Mouse (Mus musculus) gonadal fat pad, adult 2 months (tissue): ENCODE data around the gene Rnf224. TPM values are rescaled to one million over a fixed set of nuclear protein-coding genes. Genes with fewer than 3 reads are reported as not detected.

Source experiments
- DNase-seq: peaks from one replicate; pipeline ENCODE4 v3.0.0-alpha.2; 2012; ENCODE audit warnings: low read depth
- polyA plus RNA-seq: library from polyadenylated mRNA; depleted of rRNA; stranded (reverse); fragments of >200 nt; gene quantifications from 2 replicates; pipeline ENCODE4 v1.2.3, GENCODE M21; 2012; rRNA removed

The Rnf224 gene
- polyA plus RNA-seq, 1 experiment: 0.04 TPM

DNA sequence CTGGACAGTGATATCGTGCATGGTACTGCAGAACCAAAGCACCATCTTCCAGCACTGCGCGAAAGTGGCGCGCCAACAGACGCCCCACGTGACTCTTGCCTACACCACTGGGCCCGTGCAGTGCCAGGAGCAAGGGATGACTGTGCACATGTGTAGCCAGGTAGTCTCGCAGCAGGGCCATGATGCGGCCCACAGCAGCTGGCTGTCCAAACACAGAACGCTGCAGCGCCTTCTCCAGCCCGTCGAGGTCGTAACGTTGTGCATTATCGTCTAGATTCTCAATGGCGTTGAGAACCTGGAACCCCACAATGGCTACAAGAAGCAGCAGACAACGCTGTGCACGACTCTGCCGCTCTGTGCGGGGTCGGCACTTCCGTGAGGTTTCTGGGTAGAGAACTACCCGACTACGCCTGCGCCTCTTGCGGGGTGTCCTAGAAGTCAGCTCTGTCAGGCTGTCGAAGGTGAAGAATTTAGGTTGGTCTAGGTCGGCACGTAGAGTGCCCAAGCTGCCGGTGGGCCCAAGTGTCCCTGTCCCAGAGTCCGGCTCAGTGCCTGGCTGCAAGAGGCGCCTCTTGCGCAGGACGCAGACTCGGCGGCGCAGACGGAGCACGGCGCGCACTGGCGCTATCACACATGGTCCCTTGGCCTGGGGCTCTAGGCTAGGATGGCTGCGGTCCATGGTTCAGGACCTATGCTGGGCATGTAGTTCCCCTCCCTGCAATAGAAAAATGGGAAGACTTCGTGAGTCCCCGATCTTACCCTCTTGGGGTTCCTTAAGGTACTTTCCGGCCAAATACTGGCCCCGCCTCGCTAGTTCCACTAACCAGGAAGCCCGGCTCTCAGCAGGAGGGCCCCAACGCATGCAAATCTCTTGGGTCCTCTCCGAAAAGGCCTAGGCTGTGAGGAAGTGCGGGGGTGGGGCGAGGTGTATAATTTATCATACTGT, 41.1 kb downstream of the Rnf224 start:
- no peak for DNase-seq

DNA sequence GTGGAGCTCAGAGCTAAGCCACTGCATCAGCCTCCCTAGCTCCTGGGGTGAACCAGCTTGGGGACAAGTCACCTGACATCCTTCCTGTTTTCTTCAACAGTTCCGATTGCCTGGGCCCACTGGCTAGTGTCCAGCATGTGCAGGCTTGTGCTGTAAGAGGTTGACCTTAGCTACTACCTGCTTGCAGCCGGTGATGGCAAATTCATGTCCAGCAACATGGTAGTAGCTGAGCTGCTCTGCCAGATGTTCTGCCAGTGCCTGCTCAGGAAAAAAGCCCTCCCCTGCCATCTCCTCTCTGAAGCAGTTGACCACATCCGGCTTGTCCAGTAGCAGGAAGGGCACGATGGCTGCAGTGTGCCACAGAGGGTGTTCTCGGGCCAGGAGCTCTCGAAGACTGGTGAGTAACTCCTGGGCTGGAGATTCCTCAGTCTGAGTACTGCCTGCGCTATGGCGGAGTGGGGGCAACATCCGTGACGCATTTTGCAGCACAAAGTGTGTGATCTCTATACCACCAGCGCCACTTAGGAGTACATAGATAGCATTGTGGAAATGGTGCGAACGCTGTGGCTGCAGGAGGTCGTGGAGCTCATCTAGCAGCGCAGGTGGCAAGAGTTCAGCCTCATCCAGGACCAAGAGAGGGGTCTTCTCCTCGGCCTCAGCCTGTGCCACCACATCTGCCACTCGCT, 42.0 kb downstream of the Rnf224 start:
- no peak for DNase-seq

DNA sequence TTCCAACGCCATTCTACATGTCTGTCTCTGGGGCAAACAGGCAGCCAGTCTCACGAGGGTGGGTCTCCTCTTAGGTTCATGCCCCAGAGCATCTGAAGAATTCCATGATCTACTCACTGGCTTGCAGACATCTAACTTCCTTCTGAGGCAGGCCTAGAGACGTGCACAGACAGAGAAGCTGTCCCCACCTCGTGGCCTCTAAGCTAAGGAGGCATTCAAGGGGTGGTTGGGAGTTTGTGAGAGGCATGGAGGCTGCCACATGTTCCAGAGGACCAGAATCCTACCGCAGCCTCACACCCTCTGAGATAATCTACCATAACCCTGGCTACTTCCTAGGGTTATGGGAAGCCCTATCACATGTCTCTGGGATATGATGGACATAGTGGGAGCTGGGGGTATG, 42.6 kb downstream of the Rnf224 start:
- DNase-seq: no peak

DNA sequence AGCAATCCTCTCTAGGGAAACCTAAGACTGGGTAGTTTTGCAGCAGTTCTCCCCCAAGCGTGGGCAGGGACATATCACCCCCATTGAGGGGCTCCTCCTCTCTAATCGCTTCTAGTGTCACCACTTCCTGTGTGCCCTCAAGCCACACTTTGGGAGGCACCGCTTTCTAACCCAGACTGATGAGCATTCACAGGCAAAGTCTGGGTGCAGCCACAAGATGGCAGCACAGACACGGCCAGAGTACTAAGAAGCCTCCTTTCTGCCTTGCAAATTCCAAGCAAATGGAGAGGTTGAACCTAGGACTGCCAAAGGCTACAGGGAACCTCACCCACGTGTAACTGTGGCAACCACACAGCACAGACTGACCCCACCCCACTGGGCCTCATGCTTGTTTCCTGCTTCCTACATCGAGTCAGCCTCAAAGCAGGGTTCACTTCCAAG, 43.2 kb downstream of the Rnf224 start:
- DNase-seq: no peak

DNA sequence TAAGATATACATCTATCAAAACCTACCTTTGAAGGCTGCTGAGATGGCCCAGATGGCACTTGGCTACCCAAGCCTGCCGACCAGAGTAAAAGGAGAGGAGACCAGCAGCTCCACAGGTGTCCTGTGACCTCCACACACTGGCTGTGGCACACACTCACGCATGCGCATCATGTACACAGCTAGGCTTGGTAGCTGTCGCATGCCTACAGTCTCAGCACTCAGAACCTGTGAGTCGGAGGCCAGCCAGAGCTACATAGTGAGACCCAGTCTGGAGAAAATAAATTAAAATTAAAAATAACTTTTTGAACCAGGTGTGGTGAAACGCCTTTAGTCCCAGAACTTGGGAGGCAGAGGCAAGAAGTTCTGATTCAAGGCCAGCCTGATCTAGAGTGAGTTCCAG, 48.7 kb downstream of the Rnf224 start:
- no peak for DNase-seq

GRCm38 (mm10) chr2:25186575-25186930, 50.0 kb downstream of the Rnf224 start:
- no peak for DNase-seq

GRCm38 (mm10) chr2:25185625-25186574, 50.7 kb downstream of the Rnf224 start:
- DNase-seq: no peak

GRCm38 (mm10) chr2:25184496-25184895, 52.1 kb downstream of the Rnf224 start:
- DNase-seq: no peak

Other genes with a start within 250 kb of the Rnf224 start
- 272 and 279 TPM in 2 replicates for gene Nsmf, start 182.4 kb downstream of the Rnf224 start, polyA plus RNA-seq
- 1.8 and 2.3 TPM in 2 replicates for gene Entpd8, start 156.5 kb downstream of the Rnf224 start, polyA plus RNA-seq
- 0.30 and 0.34 TPM in 2 replicates for gene Noxa1, start 141.6 kb downstream of the Rnf224 start, polyA plus RNA-seq
- gene Nrarp, start 56.0 kb downstream of the Rnf224 start, polyA plus RNA-seq: 16.6 and 20.4 TPM in 2 replicates
- 41.2 and 42.5 TPM in 2 replicates for gene Tor4a, start 39.9 kb downstream of the Rnf224 start, polyA plus RNA-seq
- 57.5 and 77.6 TPM in 2 replicates for gene Nelfb, start 25.3 kb downstream of the Rnf224 start, polyA plus RNA-seq
- gene Stpg3, start 22.1 kb downstream of the Rnf224 start, polyA plus RNA-seq: 0.74 and 0.93 TPM in 2 replicates
- 1.8 and 3.4 TPM in 2 replicates for gene Fam166a, start 18.0 kb downstream of the Rnf224 start, polyA plus RNA-seq
- 468 and 584 TPM in 2 replicates for gene Tubb4b, start 12.1 kb downstream of the Rnf224 start, polyA plus RNA-seq
- not detected in 2 replicates for gene Slc34a3, start 2.4 kb downstream of the Rnf224 start, polyA plus RNA-seq
- 9.0 and 13.9 TPM in 2 replicates for gene Rnf208, start 5.5 kb upstream of the Rnf224 start, polyA plus RNA-seq
- 0.19 and 0.59 TPM in 2 replicates for gene Cysrt1, start 5.7 kb upstream of the Rnf224 start, polyA plus RNA-seq
- 23.2 and 23.7 TPM in 2 replicates for gene AL732309.1, start 10.1 kb upstream of the Rnf224 start, polyA plus RNA-seq
- 63.3 and 66.2 TPM in 2 replicates for gene Tmem203, start 18.7 kb upstream of the Rnf224 start, polyA plus RNA-seq
- 11.4 and 20.5 TPM in 2 replicates for gene Tprn, start 25.8 kb upstream of the Rnf224 start, polyA plus RNA-seq
- 44.6 and 56.3 TPM in 2 replicates for gene Ssna1, start 35.7 kb upstream of the Rnf224 start, polyA plus RNA-seq
- 119 and 122 TPM in 2 replicates for gene Anapc2, start 35.7 kb upstream of the Rnf224 start, polyA plus RNA-seq
- gene Tmem210, start 51.4 kb upstream of the Rnf224 start, polyA plus RNA-seq: 1.4 and 2.0 TPM in 2 replicates
- gene Lrrc26, start 53.1 kb upstream of the Rnf224 start, polyA plus RNA-seq: 5.1 and 7.0 TPM in 2 replicates
- 0.12 and 0.15 TPM in 2 replicates for gene Grin1, start 82.4 kb upstream of the Rnf224 start, polyA plus RNA-seq
- 11.2 and 25.1 TPM in 2 replicates for gene Man1b1, start 95.6 kb upstream of the Rnf224 start, polyA plus RNA-seq
- 18.1 and 28.0 TPM in 2 replicates for gene Dpp7, start 119.6 kb upstream of the Rnf224 start, polyA plus RNA-seq
- 38.0 and 38.6 TPM in 2 replicates for gene Uap1l1, start 128.9 kb upstream of the Rnf224 start, polyA plus RNA-seq
- 3.0 and 4.3 TPM in 2 replicates for gene Sapcd2, start 135.5 kb upstream of the Rnf224 start, polyA plus RNA-seq
- 64.7 and 75.2 TPM in 2 replicates for gene Entpd2, start 159.1 kb upstream of the Rnf224 start, polyA plus RNA-seq
- gene Npdc1, start 162.6 kb upstream of the Rnf224 start, polyA plus RNA-seq: 140 and 154 TPM in 2 replicates
- gene Fut7, start 186.5 kb upstream of the Rnf224 start, polyA plus RNA-seq: 0.47 and 0.57 TPM in 2 replicates
- gene Abca2, start 191.9 kb upstream of the Rnf224 start, polyA plus RNA-seq: 187 and 437 TPM in 2 replicates
- gene Clic3, start 220.1 kb upstream of the Rnf224 start, polyA plus RNA-seq: 103 and 188 TPM in 2 replicates
- 124 and 139 TPM in 2 replicates for gene Paxx, start 224.3 kb upstream of the Rnf224 start, polyA plus RNA-seq
- 1,300 and 1,863 TPM in 2 replicates for gene Ptgds, start 233.3 kb upstream of the Rnf224 start, polyA plus RNA-seq